Mouse (Mus musculus) MEL (cell line): ENCODE measurements around the gene Cers6.

ENCODE experiments used
- CTCF ChIP-seq, 3 experiments: IDR thresholded peaks in 2 of 3; conservative IDR thresholded peaks in 1 of 3; 2 replicates each; pipeline ENCODE4 v1.5.1; 2011 to 2012; ENCODE audit warnings: low read length in 3 of 3, low read depth in 2 of 3, mild to moderate bottlenecking in 2 of 3, improper control_type of control experiment in 1 of 3, inconsistent platforms in 1 of 3, mixed read lengths in 1 of 3, moderate library complexity in 1 of 3; ENCODE audit not compliant: control insufficient read depth in 1 of 3, insufficient read depth in 1 of 3, poor library complexity in 1 of 3, severe bottlenecking in 1 of 3
- GATA1 ChIP-seq: IDR thresholded peaks from 2 replicates; pipeline ENCODE4 v1.6.1; 2011; ENCODE audit warnings: low read depth, low read length, improper control_type of control experiment
- MAZ ChIP-seq: IDR thresholded peaks from 2 replicates; pipeline ENCODE4 v1.6.1; 2012; ENCODE audit warnings: low read depth, mild to moderate bottlenecking, inconsistent platforms, low read length, improper control_type of control experiment
- MEF2A ChIP-seq: IDR thresholded peaks from 2 replicates; pipeline ENCODE4 v1.6.1; 2014; ENCODE audit warnings: low read depth, mild to moderate bottlenecking, inconsistent platforms, low read length, improper control_type of control experiment; ENCODE audit not compliant: poor library complexity, insufficient replicate concordance, severe bottlenecking; ENCODE audit errors: extremely low read depth
- NRF1 ChIP-seq: IDR thresholded peaks from 2 replicates; pipeline ENCODE4 v1.6.1; 2014; ENCODE audit warnings: low read depth, mild to moderate bottlenecking, inconsistent platforms, low read length, improper control_type of control experiment, moderate library complexity; ENCODE audit not compliant: poor library complexity, insufficient read depth, severe bottlenecking
- POLR2A ChIP-seq, 2 experiments: IDR thresholded peaks; 2 replicates each; pipeline ENCODE4 v1.6.1; 2011 to 2012; ENCODE audit warnings: low read length in 2 of 2, mild to moderate bottlenecking in 2 of 2, control low read depth in 1 of 2, improper control_type of control experiment in 1 of 2, low read depth in 1 of 2, moderate library complexity in 1 of 2; ENCODE audit not compliant: control insufficient read depth in 1 of 2, insufficient read depth in 1 of 2, poor library complexity in 1 of 2
- POLR2AphosphoS5 ChIP-seq: IDR thresholded peaks from 2 replicates; pipeline ENCODE4 v1.6.1; 2012; ENCODE audit warnings: low read depth, borderline replicate concordance, mild to moderate bottlenecking, inconsistent platforms, low read length, moderate library complexity, mixed read lengths
- UBTF ChIP-seq: IDR thresholded peaks from 2 replicates; pipeline ENCODE4 v1.6.1; 2012; ENCODE audit warnings: low read depth, mild to moderate bottlenecking, inconsistent platforms, low read length, improper control_type of control experiment, moderate library complexity, borderline replicate concordance; ENCODE audit not compliant: insufficient read depth
- USF2 ChIP-seq, 2 experiments: IDR thresholded peaks; 2 replicates each; pipeline ENCODE4 v1.6.1; 2011 to 2012; ENCODE audit warnings: improper control_type of control experiment in 2 of 2, low read length in 2 of 2, borderline replicate concordance in 1 of 2, inconsistent platforms in 1 of 2, low read depth in 1 of 2, mild to moderate bottlenecking in 1 of 2; ENCODE audit not compliant: insufficient read depth in 1 of 2
- ZNF384 ChIP-seq: IDR thresholded peaks from 2 replicates; pipeline ENCODE4 v1.6.1; 2012; ENCODE audit warnings: low read depth, mild to moderate bottlenecking, inconsistent platforms, low read length, improper control_type of control experiment

GRCm38 (mm10) chr2:68975780-68976179 lies 114.5 kb downstream of the Cers6 start:
- TF ChIP-seq POLR2A (IDR thresholded peaks at IDR 0.05; ENCODE audit: control insufficient read depth in 1 of 2, insufficient read depth in 1 of 2, low read depth in 1 of 2, low read length in 2 of 2, poor library complexity in 1 of 2) = no peak
- no peak for TF ChIP-seq NRF1
- TF ChIP-seq MEF2A = no peak
- TF ChIP-seq USF2 (IDR thresholded peaks at IDR 0.05; ENCODE audit: borderline replicate concordance in 1 of 2, insufficient read depth in 1 of 2, low read depth in 1 of 2, low read length in 2 of 2) = no peak
- no peak for TF ChIP-seq CTCF (IDR thresholded peaks at IDR 0.05 in 2 of 3, conservative IDR thresholded peaks at IDR 0.05 in 1 of 3; ENCODE audit: control insufficient read depth in 1 of 3, insufficient read depth in 1 of 3, low read depth in 2 of 3, low read length in 3 of 3, poor library complexity in 1 of 3, severe bottlenecking in 1 of 3)
- TF ChIP-seq GATA1 = no peak
- no peak for TF ChIP-seq POLR2AphosphoS5
- no peak for TF ChIP-seq UBTF
- no peak for TF ChIP-seq MAZ
- TF ChIP-seq ZNF384 = no peak
